In the genomic region with DNA sequence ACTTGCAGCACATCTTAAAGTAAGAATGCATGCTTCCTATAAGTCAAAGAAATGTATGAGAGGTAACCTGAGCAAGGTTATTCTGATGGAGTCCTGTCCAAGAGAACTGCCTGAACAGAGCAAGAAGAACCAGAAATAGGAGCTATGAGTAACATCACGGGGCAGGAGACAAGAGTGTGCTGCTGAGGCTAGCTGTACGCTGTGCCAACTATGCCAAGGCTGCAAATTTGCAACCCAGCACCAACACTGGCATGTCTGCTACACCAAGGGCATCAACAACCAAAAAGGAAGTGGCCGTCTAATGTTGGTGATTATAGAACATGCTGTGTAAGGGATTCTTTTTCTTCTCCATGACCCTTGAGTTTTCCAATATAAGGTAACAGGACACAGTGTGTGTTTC, we compare ENCODE assay signal across 18 mouse cellular contexts. TPM values are rescaled to one million over a fixed set of nuclear protein-coding genes. Genes with fewer than 3 reads are reported as not detected.
DNase-seq lines count a peak whose midpoint lies in the region; ATAC-seq lines count a peak whose summit lies in the region.
"Had no signal": no experiment of that assay in that cellular context is flagged by ENCODE, and none has a peak within 500 bp of the region (broad histone marks: within the 10 kb centered on the region; RNA-seq: fewer than 3 reads in every experiment).

No protein-coding gene starts in this region.

- H3K4me3 ChIP-seq in macrophage (ENCODE audit: inconsistent target) = no peak overlapping the region
- H3K4me3 ChIP-seq: embryonic facial prominence, embryonic 15.5 days; heart, embryonic 15.5 days; kidney, embryonic 15.5 days had no signal

- 44% methylated on average over 3 of the region's 3 CpGs for WGBS in macrophage (ENCODE audit: missing documents)

- peak overlapping the region; percentile 90 for H3K27ac ChIP-seq in macrophage
- H3K27ac ChIP-seq: embryonic facial prominence, embryonic 15.5 days; heart, embryonic 15.5 days; kidney, embryonic 15.5 days had no signal

- ATAC-seq in frontal cortex, adult (ENCODE audit: low TSS enrichment) = peak; percentile 74
- ATAC-seq: hindbrain, embryonic 16.5 days; intestine, embryonic 16.5 days had no signal

- DNase-seq in frontal cortex, postnatal 14 days (ENCODE audit: low spot score in 2 of 2) = no peak
- peak; percentile 28 for DNase-seq in layer of hippocampus, adult 11-12 months (ENCODE audit: low spot score)
- no peak for DNase-seq in layer of hippocampus, adult 18-20 months (ENCODE audit: low spot score in 2 of 2)
- DNase-seq in adrenal gland, postnatal 10 days = peak; percentile 3
- no peak for DNase-seq in urinary bladder, postnatal 36 days (ENCODE audit: low spot score in 2 of 2)
- DNase-seq: cerebellum, adult 2 months; cerebellum, postnatal 36 days; kidney, postnatal 4 days; lung, adult 18-20 months; lung, postnatal 14 days; thymus, postnatal 25 days had no signal

- no peaks in the 10 kb centered on the region for H3K36me3 ChIP-seq in macrophage (ENCODE audit: inconsistent target)
- H3K36me3 ChIP-seq: embryonic facial prominence, embryonic 15.5 days; heart, embryonic 15.5 days had no signal

- no peaks in the 10 kb centered on the region for H3K79me2 ChIP-seq in macrophage (ENCODE audit: inconsistent target)

RNA-seq across cellular contexts. Expression of a gene that starts 57.0 kb away (rescaled TPM):
- 10 to 100 TPM in 1 of 2 experiments, 1 to 10 TPM in 1; 9.2 to 22.3 TPM for total RNA-seq in layer of hippocampus, adult 18-20 months (2021)
- 1 to 10 TPM; 1.2 to 1.8 TPM for total RNA-seq in adrenal gland, postnatal 10 days (2021)
- total RNA-seq in macrophage (2018; cell fraction: chromatin; rRNA removed) = 1 to 10 TPM in 4 of 26 experiments, under 1 TPM in 9, not detected in 13; 0.29 to 7.7 (median 0.88) TPM
- 10 to 100 TPM in 12 of 26 experiments, 1 to 10 TPM in 2, under 1 TPM in 12; 0.40 to 26.6 (median 4.5) TPM for total RNA-seq in macrophage (2018; cell fraction: cytosol; rRNA removed)
- 10 to 100 TPM in 2 of 26 experiments, 1 to 10 TPM in 10, under 1 TPM in 11, not detected in 3; 0.33 to 17.4 (median 2.7) TPM for total RNA-seq in macrophage (2018; cell fraction: nucleus; rRNA removed)
- 10.4 to 30.0 TPM (median 24.8 TPM) in 3 replicates for polyA plus RNA-seq in macrophage (2018)

Comparison
In these comparisons a context has a peak if more than half of its experiments do, and no peak if none do; other contexts are left out.
1. DNase-seq: peak in layer of hippocampus, adult 11-12 months (single experiment) and adrenal gland, postnatal 10 days (single experiment); none in frontal cortex, postnatal 14 days (0 of 2), layer of hippocampus, adult 18-20 months (0 of 2) and urinary bladder, postnatal 36 days (0 of 2).